Mouse (Mus musculus): ENCODE measurements around the gene Uncx. TPM values are rescaled to one million over a fixed set of nuclear protein-coding genes. Genes with fewer than 3 reads are reported as not detected.

Uncx gene
- total and polyA plus RNA-seq, 2 experiments from 2014 or later, result 2.8 to 5.8 TPM

DNA sequence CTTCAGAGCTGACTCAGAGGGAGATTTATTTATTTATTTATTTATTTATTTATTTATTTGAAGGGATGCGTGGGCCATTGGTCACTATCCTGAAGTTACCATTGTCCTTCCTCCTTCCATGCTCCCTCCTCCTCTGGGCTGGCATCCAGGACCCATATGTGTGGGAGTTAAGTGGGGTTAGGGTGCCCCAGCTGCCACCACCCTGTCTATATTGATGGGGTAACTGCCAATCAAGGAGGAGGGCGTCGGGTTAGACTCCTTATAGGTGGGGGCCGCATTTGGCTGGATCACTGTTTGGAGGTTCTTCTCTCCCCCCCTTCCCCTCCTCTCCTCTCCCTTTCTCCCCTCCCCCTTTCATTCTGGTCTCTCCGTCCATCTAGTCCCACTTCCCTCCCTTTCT is 738 bp upstream of the Uncx start:
- Histone ChIP-seq H3K27me3 (ENCODE audit: insufficient read depth, low read length) (peaks cover 87% of the 10 kb centered on the region), H3K27ac (ENCODE audit: low read depth, low read length) (no peak overlapping the region), H3K9me3 (ENCODE audit: low read length) (no peaks in the 10 kb centered on the region), H3K4me1 (ENCODE audit: insufficient read depth) (no peaks in the 10 kb centered on the region), H3K4me2 (ENCODE audit: low read depth) (no peak overlapping the region), H3K4me3 (ENCODE audit: low read depth, low read length) (no peak overlapping the region), H3K36me3 (ENCODE audit: insufficient read depth) (no peaks in the 10 kb centered on the region), H3K9ac (no peak overlapping the region)
- no peak for ATAC-seq
- TF ChIP-seq CTCF (IDR thresholded peaks at IDR 0.05; ENCODE audit: low read depth), result no peak
- no peak for DNase-seq
- WGBS, result 1% methylated on average over 5 of the region's 5 CpGs

DNA sequence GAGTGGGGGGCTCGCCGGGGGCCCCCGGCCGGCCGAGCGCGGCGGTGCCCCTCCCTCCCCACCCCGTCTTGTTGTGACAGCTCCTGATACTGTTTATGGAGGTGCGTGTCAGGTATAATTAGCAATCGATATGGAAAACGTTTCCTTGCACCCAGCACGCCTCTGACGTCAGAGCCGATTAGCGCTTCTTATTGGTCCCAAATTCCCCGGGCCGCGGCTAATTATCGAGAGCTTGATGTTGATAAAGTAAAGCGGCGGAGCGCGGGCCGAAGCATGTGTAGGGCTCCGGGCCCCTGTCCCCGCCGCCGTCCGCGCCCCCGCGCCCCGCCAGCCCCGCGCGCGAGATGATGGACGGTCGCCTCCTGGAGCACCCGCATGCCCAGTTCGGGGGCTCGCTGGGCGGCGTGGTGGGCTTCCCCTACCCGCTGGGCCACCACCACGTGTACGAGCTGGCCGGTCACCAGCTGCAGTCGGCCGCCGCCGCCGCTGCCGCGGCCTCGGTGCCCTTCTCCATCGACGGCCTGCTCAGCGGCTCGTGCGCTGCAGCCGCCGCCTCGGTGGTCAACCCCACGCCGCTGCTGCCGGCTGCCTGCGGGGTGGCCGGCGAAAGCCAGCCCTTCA is 466 bp downstream of the Uncx start:
- H3K27ac ChIP-seq (ENCODE audit: low read depth, low read length), result no peak overlapping the region
- no peaks in the 10 kb centered on the region for H3K36me3 ChIP-seq (ENCODE audit: insufficient read depth)
- H3K9ac ChIP-seq, result no peak overlapping the region
- ATAC-seq (no peak), DNase-seq (peak; percentile 39)
- no peak for TF ChIP-seq CTCF (IDR thresholded peaks at IDR 0.05; ENCODE audit: low read depth)
- H3K27me3 ChIP-seq (ENCODE audit: insufficient read depth, low read length), result peaks cover 79% of the 10 kb centered on the region
- H3K4me2 ChIP-seq (ENCODE audit: low read depth), result peak overlapping the region; percentile 28; the same call in 1 of the 2 replicates
- no peaks in the 10 kb centered on the region for H3K9me3 ChIP-seq (ENCODE audit: low read length)
- 1% methylated on average over 63 of the region's 71 CpGs for WGBS
- H3K4me1 ChIP-seq (ENCODE audit: insufficient read depth), result no peaks in the 10 kb centered on the region
- peak overlapping the region; percentile 24 for H3K4me3 ChIP-seq (ENCODE audit: low read depth, low read length)

DNA sequence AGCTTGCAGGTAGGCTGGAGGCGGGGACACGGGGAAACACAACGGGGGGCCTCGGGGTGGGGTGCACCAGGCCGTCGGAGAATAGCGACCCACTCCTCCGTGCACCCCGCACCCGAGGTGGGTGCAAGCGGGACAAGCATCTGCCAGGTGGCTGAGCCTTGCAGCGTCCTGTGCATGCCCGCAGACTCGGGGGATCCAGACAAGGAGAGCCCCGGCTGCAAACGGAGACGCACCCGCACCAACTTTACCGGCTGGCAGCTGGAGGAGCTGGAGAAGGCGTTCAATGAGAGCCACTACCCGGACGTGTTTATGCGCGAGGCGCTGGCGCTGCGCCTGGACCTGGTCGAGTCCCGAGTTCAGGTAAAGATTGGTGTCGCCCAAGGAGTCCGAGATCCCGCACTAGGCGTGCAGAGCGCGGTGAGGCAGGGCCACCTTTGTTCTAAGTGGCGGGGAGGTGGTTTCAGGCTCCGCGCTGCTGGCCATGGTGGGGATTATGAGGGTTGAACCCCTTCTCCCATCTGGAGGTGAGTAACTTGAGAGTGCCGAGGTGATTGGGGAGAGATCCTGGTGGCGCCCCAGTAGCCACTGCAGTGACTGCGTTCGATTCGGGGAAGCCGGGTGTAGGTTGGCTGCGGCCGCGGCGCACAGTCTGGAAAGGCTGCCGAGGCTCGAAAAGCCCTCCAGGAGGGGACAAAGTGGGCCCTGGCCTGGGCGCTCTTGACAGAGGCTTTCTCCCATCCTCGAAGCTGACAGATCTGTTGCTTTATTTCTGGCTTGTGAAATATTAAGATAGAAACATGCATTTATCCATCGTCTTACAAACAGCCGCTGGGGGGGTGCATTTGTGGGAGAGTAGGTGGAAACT is 1.2 kb downstream of the Uncx start:
- H3K9ac ChIP-seq, result no peak overlapping the region
- 2% methylated on average over 54 of the region's 54 CpGs for WGBS
- DNase-seq (peak; percentile 28), ATAC-seq (no peak)
- H3K4me3 ChIP-seq (ENCODE audit: low read depth, low read length), result peak overlapping the region; percentile 24
- no peak for TF ChIP-seq CTCF (IDR thresholded peaks at IDR 0.05; ENCODE audit: low read depth)
- H3K27ac ChIP-seq (ENCODE audit: low read depth, low read length), result no peak overlapping the region
- H3K4me2 ChIP-seq (ENCODE audit: low read depth), result no peak overlapping the region
- peaks cover 80% of the 10 kb centered on the region for H3K27me3 ChIP-seq (ENCODE audit: insufficient read depth, low read length)
- H3K36me3 ChIP-seq (ENCODE audit: insufficient read depth), result no peaks in the 10 kb centered on the region
- H3K4me1 ChIP-seq (ENCODE audit: insufficient read depth), result no peaks in the 10 kb centered on the region
- H3K9me3 ChIP-seq (ENCODE audit: low read length), result no peaks in the 10 kb centered on the region

DNA sequence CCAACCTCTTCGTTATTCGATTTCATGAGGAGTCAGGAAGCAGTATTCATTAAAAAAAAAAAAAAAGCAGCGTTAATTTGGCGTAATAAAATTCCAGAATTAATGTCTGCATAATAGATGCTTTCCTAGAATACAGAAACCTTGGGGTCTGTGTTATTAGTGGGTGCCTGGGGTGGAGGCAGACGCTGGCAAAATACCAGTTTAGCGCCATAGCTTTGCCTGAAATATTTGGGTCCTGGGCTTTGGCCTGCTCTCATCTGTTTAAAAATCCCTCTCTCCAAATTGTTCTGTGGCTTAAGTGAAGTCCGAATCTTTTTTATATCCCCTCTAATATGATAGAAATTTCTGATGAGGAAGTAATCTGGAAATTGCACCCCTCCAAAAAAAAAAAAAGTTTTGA is 1.9 kb downstream of the Uncx start:
- TF ChIP-seq CTCF (IDR thresholded peaks at IDR 0.05; ENCODE audit: low read depth), result no peak
- Histone ChIP-seq H3K4me1 (ENCODE audit: insufficient read depth) (no peaks in the 10 kb centered on the region), H3K9me3 (ENCODE audit: low read length) (no peaks in the 10 kb centered on the region), H3K4me2 (ENCODE audit: low read depth) (no peak overlapping the region), H3K9ac (no peak overlapping the region), H3K27ac (ENCODE audit: low read depth, low read length) (no peak overlapping the region), H3K4me3 (ENCODE audit: low read depth, low read length) (no peak overlapping the region), H3K36me3 (ENCODE audit: insufficient read depth) (no peaks in the 10 kb centered on the region), H3K27me3 (ENCODE audit: insufficient read depth, low read length) (peaks cover 83% of the 10 kb centered on the region)
- 4% methylated on average over 7 of the region's 7 CpGs for WGBS
- DNase-seq (no peak), ATAC-seq (no peak)

DNA sequence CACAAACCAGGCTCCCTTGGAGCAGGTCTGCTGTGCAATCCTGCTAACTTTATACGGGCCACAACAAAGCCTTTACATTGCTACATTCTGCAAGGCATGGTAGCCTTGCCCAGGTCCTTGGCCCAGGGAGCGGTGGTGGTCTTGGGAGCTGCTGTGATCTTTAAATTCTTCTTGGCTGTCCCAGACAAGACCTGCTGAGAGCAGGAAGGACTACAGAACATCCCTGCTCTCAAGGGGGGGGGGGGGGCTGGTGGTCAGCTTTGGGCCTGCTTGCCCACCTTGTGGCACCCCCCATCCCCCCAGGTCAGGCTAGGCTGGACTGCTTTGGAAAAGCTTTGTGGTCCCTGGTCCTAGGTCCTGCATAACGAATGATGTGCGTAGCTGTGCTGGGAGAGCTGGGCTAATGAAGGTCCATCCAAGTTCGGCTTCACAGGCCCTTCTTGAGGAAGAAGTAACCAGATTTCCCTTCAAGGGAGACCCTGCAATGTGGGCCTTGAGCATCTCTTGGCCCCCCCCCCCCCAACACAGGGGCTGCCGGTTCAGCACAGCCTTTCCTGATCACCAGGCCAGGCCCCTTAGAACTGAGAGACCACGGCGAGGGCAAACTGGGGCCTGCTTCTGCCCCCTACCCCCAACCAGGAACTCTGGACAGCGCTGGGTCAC is 2.5 kb downstream of the Uncx start:
- Histone ChIP-seq H3K27ac (ENCODE audit: low read depth, low read length) (no peak overlapping the region), H3K4me1 (ENCODE audit: insufficient read depth) (no peaks in the 10 kb centered on the region), H3K4me2 (ENCODE audit: low read depth) (no peak overlapping the region), H3K4me3 (ENCODE audit: low read depth, low read length) (no peak overlapping the region), H3K9me3 (ENCODE audit: low read length) (no peaks in the 10 kb centered on the region), H3K27me3 (ENCODE audit: insufficient read depth, low read length) (peaks cover 80% of the 10 kb centered on the region), H3K9ac (no peak overlapping the region), H3K36me3 (ENCODE audit: insufficient read depth) (no peaks in the 10 kb centered on the region)
- peak; percentile 18 for DNase-seq
- WGBS, result 4% methylated on average over 9 of the region's 9 CpGs
- TF ChIP-seq CTCF (IDR thresholded peaks at IDR 0.05; ENCODE audit: low read depth), result no peak
- no peak for ATAC-seq

DNA sequence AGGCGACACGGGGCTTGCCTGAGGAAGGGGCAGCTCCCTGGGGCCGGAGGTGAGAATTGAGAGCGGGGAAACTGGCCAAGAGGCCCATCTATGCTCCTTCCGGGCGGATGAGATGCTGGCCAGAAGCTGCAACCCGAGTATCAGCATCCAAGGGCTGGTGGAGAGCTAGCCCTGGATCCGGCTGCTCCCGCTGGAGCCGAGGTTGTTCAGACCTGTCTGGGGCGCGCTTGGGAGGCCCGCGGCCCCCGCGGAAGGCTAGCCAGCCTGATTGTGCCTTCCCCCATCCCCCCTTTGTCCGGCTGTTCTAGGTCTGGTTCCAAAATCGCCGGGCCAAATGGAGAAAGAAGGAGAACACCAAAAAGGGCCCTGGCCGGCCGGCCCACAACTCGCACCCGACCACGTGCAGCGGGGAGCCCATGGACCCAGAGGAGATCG is 3.1 kb downstream of the Uncx start:
- Histone ChIP-seq H3K36me3 (ENCODE audit: insufficient read depth) (no peaks in the 10 kb centered on the region), H3K4me1 (ENCODE audit: insufficient read depth) (no peaks in the 10 kb centered on the region), H3K27ac (ENCODE audit: low read depth, low read length) (no peak overlapping the region), H3K4me3 (ENCODE audit: low read depth, low read length) (no peak overlapping the region), H3K9ac (no peak overlapping the region), H3K9me3 (ENCODE audit: low read length) (no peaks in the 10 kb centered on the region), H3K27me3 (ENCODE audit: insufficient read depth, low read length) (peaks cover 75% of the 10 kb centered on the region), H3K4me2 (ENCODE audit: low read depth) (no peak overlapping the region)
- no peak for TF ChIP-seq CTCF (IDR thresholded peaks at IDR 0.05; ENCODE audit: low read depth)
- DNase-seq (no peak), ATAC-seq (no peak)
- WGBS, result 3% methylated on average over 24 of the region's 26 CpGs

All from forebrain, postnatal 0 days (tissue).